Mouse (Mus musculus) myocyte (in vitro differentiated cells): ENCODE data around the gene Palmd.

Source experiments
- CEBPB ChIP-seq: IDR thresholded peaks from 2 replicates; pipeline ENCODE4 v1.6.1; 2011; ENCODE audit warnings: mild to moderate bottlenecking, moderate library complexity; ENCODE audit not compliant: poor library complexity, insufficient read depth, severe bottlenecking
- MAX ChIP-seq: IDR thresholded peaks from one replicate; pipeline ENCODE4 v1.6.1; 2011; ENCODE audit warnings: low read depth, mild to moderate bottlenecking, control low read depth
- MYOD1 ChIP-seq, 3 experiments: IDR thresholded peaks; one replicate each; pipeline ENCODE4 v1.6.1; 2011; ENCODE audit warnings: control low read depth in 2 of 3, low read depth in 2 of 3, mild to moderate bottlenecking in 2 of 3, moderate library complexity in 1 of 3; ENCODE audit not compliant: insufficient read length in 2 of 3, control insufficient read depth in 1 of 3
- MYOG ChIP-seq, 3 experiments: IDR thresholded peaks; one replicate each; pipeline ENCODE4 v1.6.1; 2011; ENCODE audit warnings: control low read depth in 2 of 3, low read depth in 2 of 3, mild to moderate bottlenecking in 2 of 3; ENCODE audit not compliant: insufficient read length in 2 of 3, control insufficient read depth in 1 of 3, insufficient read depth in 1 of 3
- POLR2A ChIP-seq: IDR thresholded peaks from one replicate; pipeline ENCODE4 v1.6.1; 2011; ENCODE audit warnings: low read depth, mild to moderate bottlenecking, control low read depth, moderate library complexity; ENCODE audit not compliant: insufficient read length
- POLR2AphosphoS2 ChIP-seq: IDR thresholded peaks from one replicate; pipeline ENCODE4 v1.6.1; 2011; ENCODE audit warnings: low read depth, control low read depth; ENCODE audit not compliant: insufficient read length
- TCF12 ChIP-seq: IDR thresholded peaks from one replicate; pipeline ENCODE4 v1.6.1; 2011; ENCODE audit warnings: mild to moderate bottlenecking, control low read depth; ENCODE audit not compliant: poor library complexity, insufficient read depth, severe bottlenecking

- TF ChIP-seq MAX (no peak), MYOG (IDR thresholded peaks at IDR 0.05; ENCODE audit: control insufficient read depth in 1 of 3, insufficient read depth in 1 of 3, insufficient read length in 2 of 3, low read depth in 2 of 3) (no peak), TCF12 (no peak), POLR2AphosphoS2 (no peak), POLR2A (no peak), CEBPB (peak; percentile 82), MYOD1 (IDR thresholded peaks at IDR 0.05; ENCODE audit: control insufficient read depth in 1 of 3, insufficient read length in 2 of 3, low read depth in 2 of 3) (no peak)
Observed at GRCm38 (mm10) chr3:116991180-116991579, 22.4 kb upstream of the Palmd start.
